Mouse (Mus musculus) olfactory bulb, adult 2 months (tissue): Measurements from ENCODE around the gene Chd4. TPM values are rescaled to one million over a fixed set of nuclear protein-coding genes. Genes with fewer than 3 reads are reported as not detected.

ENCODE experiments used
- H3K27ac ChIP-seq: fragments of 200-500 bp; 2 replicates; pipeline ENCODE4 v1.5.1; 2012; ENCODE audit warnings: low read depth, low read length; ENCODE audit not compliant: insufficient read depth
- H3K4me1 ChIP-seq: fragments of 200-500 bp; 2 replicates; pipeline ENCODE4 v1.6.1; 2012; ENCODE audit warnings: low read length; ENCODE audit not compliant: control insufficient read depth, insufficient read depth
- H3K4me3 ChIP-seq: fragments of 200-500 bp; 2 replicates; pipeline ENCODE4 v1.5.1; 2012; ENCODE audit warnings: mild to moderate bottlenecking, low read depth, low read length, moderate library complexity; ENCODE audit not compliant: insufficient read depth
- CTCF ChIP-seq: fragments of 200-500 bp; IDR thresholded peaks from 2 replicates; pipeline ENCODE4 v1.5.1; 2012; ENCODE audit warnings: low read depth, mild to moderate bottlenecking, low read length, moderate library complexity; ENCODE audit not compliant: insufficient read depth
- POLR2A ChIP-seq: fragments of 200-500 bp; IDR thresholded peaks from 2 replicates; pipeline ENCODE4 v1.6.1; 2012; ENCODE audit warnings: mild to moderate bottlenecking, low read depth, low read length, moderate library complexity; ENCODE audit not compliant: insufficient read depth
- WGBS: fragments of 180-500 bp; shearing (Covaris S2); methylation state at CpG from one replicate; pipeline ENCODE4 v1.1.7; 2018; 5-methylcytosine and 5-hydroxymethylcytosine counted together
- polyA plus RNA-seq: library from polyadenylated mRNA; stranded (reverse); fragments of >200 nt; gene quantifications from 2 replicates; pipeline ENCODE4 v1.2.4, GENCODE M21; 2012; ENCODE audit warnings: low replicate concordance; ENCODE audit not compliant: missing spikeins, insufficient read depth, insufficient read length

Gene Chd4
- polyA plus RNA-seq, 1 experiment = 138 TPM

GRCm38 (mm10) chr6:125089521-125090321, 6.1 kb upstream of the Chd4 start:
- WGBS = 2% methylated on average over 15 of the region's 15 CpGs
- Histone ChIP-seq H3K4me1 (peaks cover 23% of the 10 kb centered on the region), H3K4me3 (peak overlapping the region; percentile 27; the same call in 1 of the 2 replicates)

GRCm38 (mm10) chr6:125090341-125091085, 5.3 kb upstream of the Chd4 start:
- Histone ChIP-seq H3K27ac (peak overlapping the region; percentile 92), H3K4me3 (no peak overlapping the region), H3K4me1 (peaks cover 23% of the 10 kb centered on the region)
- WGBS = 38% methylated on average over 10 of the region's 10 CpGs
- TF ChIP-seq POLR2A (no peak), CTCF (no peak)

More at GRCm38 (mm10) chr6:125089521-125090321, 6.1 kb upstream of the Chd4 start:
- peak overlapping the region; percentile 97 for H3K27ac ChIP-seq
- TF ChIP-seq CTCF (no peak), POLR2A (no peak)

GRCm38 (mm10) chr6:125092372-125092771, 3.4 kb upstream of the Chd4 start:
- H3K4me3 ChIP-seq = no peak overlapping the region
- H3K27ac ChIP-seq = no peak overlapping the region
- WGBS = 94% methylated on average over 5 of the region's 5 CpGs
- TF ChIP-seq POLR2A (no peak), CTCF (no peak)
- peaks cover 26% of the 10 kb centered on the region for H3K4me1 ChIP-seq

- Histone ChIP-seq H3K27ac (peak overlapping the region; percentile 80; the same call in 1 of the 2 replicates), H3K4me3 (no peak overlapping the region), H3K4me1 (peaks cover 27% of the 10 kb centered on the region)
- TF ChIP-seq CTCF (no peak), POLR2A (no peak)
- 40% methylated on average over 3 of the region's 3 CpGs for WGBS
These were observed 938 bp upstream of the Chd4 start for GRCm38 (mm10) chr6:125094843-125095242.

GRCm38 (mm10) chr6:125096279-125096596, 457 bp downstream of the Chd4 start:
- TF ChIP-seq POLR2A (no peak), CTCF (no peak)
- peaks cover 31% of the 10 kb centered on the region for H3K4me1 ChIP-seq
- peak overlapping the region; percentile 98 for H3K4me3 ChIP-seq
- 1% methylated on average over 30 of the region's 32 CpGs for WGBS
- H3K27ac ChIP-seq = peak overlapping the region; percentile 97

- WGBS = under 1% methylated on average over 44 of the region's 44 CpGs
These were observed 990 bp downstream of the Chd4 start for GRCm38 (mm10) chr6:125096597-125097345.

GRCm38 (mm10) chr6:125097346-125097689, 1.5 kb downstream of the Chd4 start:
- 0% methylated on average over 12 of the region's 12 CpGs for WGBS
- H3K4me3 ChIP-seq = peak overlapping the region; percentile 98
- no peak for TF ChIP-seq POLR2A
- TF ChIP-seq CTCF = no peak
- peaks cover 27% of the 10 kb centered on the region for H3K4me1 ChIP-seq
- peak overlapping the region; percentile 60 for H3K27ac ChIP-seq

More at GRCm38 (mm10) chr6:125096597-125097345, 990 bp downstream of the Chd4 start:
- Histone ChIP-seq H3K27ac (peak overlapping the region; percentile 60), H3K4me1 (peaks cover 27% of the 10 kb centered on the region), H3K4me3 (peak overlapping the region; percentile 98)
- TF ChIP-seq POLR2A = no peak
- no peak for TF ChIP-seq CTCF

GRCm38 (mm10) chr6:125097951-125098350, 2.2 kb downstream of the Chd4 start:
- WGBS = 11% methylated on average over 8 of the region's 8 CpGs
- Histone ChIP-seq H3K4me1 (peaks cover 27% of the 10 kb centered on the region), H3K4me3 (peak overlapping the region; percentile 98; the same call in 1 of the 2 replicates), H3K27ac (no peak overlapping the region)
- TF ChIP-seq CTCF (no peak), POLR2A (no peak)

GRCm38 (mm10) chr6:125098513-125098912, 2.7 kb downstream of the Chd4 start:
- TF ChIP-seq CTCF = no peak
- TF ChIP-seq POLR2A = no peak
- Histone ChIP-seq H3K27ac (peak overlapping the region; percentile 12), H3K4me3 (peak overlapping the region; percentile 26), H3K4me1 (peaks cover 27% of the 10 kb centered on the region)
- 11% methylated on average over 3 of the region's 3 CpGs for WGBS
